Mouse (Mus musculus): ENCODE measurements at regions not wholly inside any gene's neighbourhood (a gene's known extent, or its start where the extent isn't known, plus 50 kb on each side); places are given as distances from the start of the nearest gene placed in this dataset.
"Not testable (repeated sequence)": the region's sequence is repeated elsewhere in the genome, so short reads cannot be mapped to it uniquely, and the experiment has no call there.

- no peak overlapping the region for H3K27ac ChIP-seq (replicated peaks; ENCODE audit: low read depth, low read length)
- no peak overlapping the region for H3K4me3 ChIP-seq (ENCODE audit: insufficient read depth, low read depth, low read length)
- H3K4me1 ChIP-seq (ENCODE audit: control insufficient read depth, insufficient read depth, insufficient read length, low read length): peaks cover 3% of the 10 kb centered on the region; the same call in 1 of the 2 replicates
Measured at GRCm38 (mm10) chr17:43139916-43140315, 123.6 kb downstream of the Tnfrsf21 start.

GRCm38 (mm10) chr17:43141740-43142139, 125.4 kb downstream of the Tnfrsf21 start:
- Histone ChIP-seq H3K27ac (replicated peaks; ENCODE audit: low read depth, low read length) (no peak overlapping the region), H3K4me3 (ENCODE audit: insufficient read depth, low read depth, low read length) (no peak overlapping the region), H3K4me1 (ENCODE audit: control insufficient read depth, insufficient read depth, insufficient read length, low read length) (peaks cover 3% of the 10 kb centered on the region; the same call in 1 of the 2 replicates)

GRCm38 (mm10) chr17:43145749-43146148, 124.4 kb upstream of the Adgrf1 start:
- H3K4me3 ChIP-seq (ENCODE audit: insufficient read depth, low read depth, low read length): no peak overlapping the region
- H3K27ac ChIP-seq (replicated peaks; ENCODE audit: low read depth, low read length): no peak overlapping the region
- H3K4me1 ChIP-seq (ENCODE audit: control insufficient read depth, insufficient read depth, insufficient read length, low read length): no peaks in the 10 kb centered on the region

- H3K4me3 ChIP-seq (ENCODE audit: insufficient read depth, low read depth, low read length): no peak overlapping the region
- H3K4me1 ChIP-seq (ENCODE audit: control insufficient read depth, insufficient read depth, insufficient read length, low read length): no peaks in the 10 kb centered on the region
- no peak overlapping the region for H3K27ac ChIP-seq (replicated peaks; ENCODE audit: low read depth, low read length)
Measured at GRCm38 (mm10) chr17:43147935-43148334, 122.2 kb upstream of the Adgrf1 start.

- Histone ChIP-seq H3K27ac (replicated peaks; ENCODE audit: low read depth, low read length) (no peak overlapping the region), H3K4me1 (ENCODE audit: control insufficient read depth, insufficient read depth, insufficient read length, low read length) (no peaks in the 10 kb centered on the region), H3K4me3 (ENCODE audit: insufficient read depth, low read depth, low read length) (no peak overlapping the region)
Measured at GRCm38 (mm10) chr17:43152620-43153019, 117.5 kb upstream of the Adgrf1 start.

- not testable (repeated sequence) for H3K4me1 ChIP-seq (ENCODE audit: control insufficient read depth, insufficient read depth, insufficient read length, low read length); H3K4me3 ChIP-seq (ENCODE audit: insufficient read depth, low read depth, low read length)
Measured at GRCm38 (mm10) chr17:43155271-43155670, 114.9 kb upstream of the Adgrf1 start.

GRCm38 (mm10) chr17:43156116-43156515, 114.0 kb upstream of the Adgrf1 start:
- Histone ChIP-seq H3K27ac (replicated peaks; ENCODE audit: low read depth, low read length) (no peak overlapping the region), H3K4me1 (ENCODE audit: control insufficient read depth, insufficient read depth, insufficient read length, low read length) (peaks cover 7% of the 10 kb centered on the region; the same call in 1 of the 2 replicates), H3K4me3 (ENCODE audit: insufficient read depth, low read depth, low read length) (no peak overlapping the region)

More at GRCm38 (mm10) chr17:43155271-43155670, 114.9 kb upstream of the Adgrf1 start:
- not testable (repeated sequence) for H3K27ac ChIP-seq (replicated peaks; ENCODE audit: low read depth, low read length)

GRCm38 (mm10) chr17:43157781-43158501, 112.2 kb upstream of the Adgrf1 start:
- Histone ChIP-seq H3K4me1 (ENCODE audit: control insufficient read depth, insufficient read depth, insufficient read length, low read length) (peaks cover 7% of the 10 kb centered on the region; the same call in 1 of the 2 replicates), H3K4me3 (ENCODE audit: insufficient read depth, low read depth, low read length) (no peak overlapping the region), H3K27ac (replicated peaks; ENCODE audit: low read depth, low read length) (no peak overlapping the region)

- Histone ChIP-seq H3K4me1 (ENCODE audit: control insufficient read depth, insufficient read depth, insufficient read length, low read length) (peaks cover 7% of the 10 kb centered on the region; the same call in 1 of the 2 replicates), H3K27ac (replicated peaks; ENCODE audit: low read depth, low read length) (no peak overlapping the region), H3K4me3 (ENCODE audit: insufficient read depth, low read depth, low read length) (no peak overlapping the region)
Measured at GRCm38 (mm10) chr17:43158741-43159140, 111.4 kb upstream of the Adgrf1 start.

- H3K27ac ChIP-seq (replicated peaks; ENCODE audit: low read depth, low read length); H3K4me3 ChIP-seq (ENCODE audit: insufficient read depth, low read depth, low read length); H3K4me1 ChIP-seq (ENCODE audit: control insufficient read depth, insufficient read depth, insufficient read length, low read length): not testable (repeated sequence)
Measured at GRCm38 (mm10) chr17:43161306-43161705, 108.8 kb upstream of the Adgrf1 start.

GRCm38 (mm10) chr17:43163126-43163525, 107.0 kb upstream of the Adgrf1 start:
- H3K4me1 ChIP-seq (ENCODE audit: control insufficient read depth, insufficient read depth, insufficient read length, low read length): peaks cover 2% of the 10 kb centered on the region; the same call in 1 of the 2 replicates
- no peak overlapping the region for H3K4me3 ChIP-seq (ENCODE audit: insufficient read depth, low read depth, low read length)
- no peak overlapping the region for H3K27ac ChIP-seq (replicated peaks; ENCODE audit: low read depth, low read length)

GRCm38 (mm10) chr17:43166091-43166490, 104.0 kb upstream of the Adgrf1 start:
- H3K27ac ChIP-seq (replicated peaks; ENCODE audit: low read depth, low read length): no peak overlapping the region
- H3K4me1 ChIP-seq (ENCODE audit: control insufficient read depth, insufficient read depth, insufficient read length, low read length): no peaks in the 10 kb centered on the region
- H3K4me3 ChIP-seq (ENCODE audit: insufficient read depth, low read depth, low read length): no peak overlapping the region

- Histone ChIP-seq H3K4me1 (ENCODE audit: control insufficient read depth, insufficient read depth, insufficient read length, low read length) (no peaks in the 10 kb centered on the region), H3K27ac (replicated peaks; ENCODE audit: low read depth, low read length) (no peak overlapping the region), H3K4me3 (ENCODE audit: insufficient read depth, low read depth, low read length) (no peak overlapping the region)
Measured at GRCm38 (mm10) chr17:43169435-43169834, 100.7 kb upstream of the Adgrf1 start.

- H3K27ac ChIP-seq (replicated peaks; ENCODE audit: low read depth, low read length): no peak overlapping the region; the same call in 1 of the 2 replicates
- H3K4me3 ChIP-seq (ENCODE audit: insufficient read depth, low read depth, low read length): no peak overlapping the region
- no peaks in the 10 kb centered on the region for H3K4me1 ChIP-seq (ENCODE audit: control insufficient read depth, insufficient read depth, insufficient read length, low read length)
Measured at GRCm38 (mm10) chr17:43172657-43173165, 97.4 kb upstream of the Adgrf1 start.

GRCm38 (mm10) chr17:43174860-43175259, 95.3 kb upstream of the Adgrf1 start:
- Histone ChIP-seq H3K4me1 (ENCODE audit: control insufficient read depth, insufficient read depth, insufficient read length, low read length) (no peaks in the 10 kb centered on the region), H3K4me3 (ENCODE audit: insufficient read depth, low read depth, low read length) (no peak overlapping the region), H3K27ac (replicated peaks; ENCODE audit: low read depth, low read length) (no peak overlapping the region)

- no peak overlapping the region for H3K4me3 ChIP-seq (ENCODE audit: insufficient read depth, low read depth, low read length)
- H3K27ac ChIP-seq (replicated peaks; ENCODE audit: low read depth, low read length): no peak overlapping the region
- H3K4me1 ChIP-seq (ENCODE audit: control insufficient read depth, insufficient read depth, insufficient read length, low read length): no peaks in the 10 kb centered on the region
Measured at GRCm38 (mm10) chr17:43177244-43177643, 92.9 kb upstream of the Adgrf1 start.
